Mouse (Mus musculus) B cell, adult (primary cell): ENCODE measurements around the gene Entpd7. TPM values are rescaled to one million over a fixed set of nuclear protein-coding genes. Genes with fewer than 3 reads are reported as not detected.

Source experiments
- total RNA-seq: library from RNA; stranded (reverse); gene quantifications from 4 replicates; pipeline ENCODE4 v1.2.4, GENCODE M21; 2023; ENCODE audit not compliant: inconsistent age

The Entpd7 gene
- total RNA-seq: 19.7 to 23.8 TPM (median 20.6 TPM) in 4 replicates

GRCm38 (mm10) chr19:43689419-43690246, at the start of gene Entpd7:
Entpd7 (plus strand) TSS chr19:43689672.

GRCm38 (mm10) chr19:43674730-43675524, 14.5 kb upstream of the Entpd7 start, which contains the start of gene Slc25a28:
Slc25a28 (minus strand) TSS chr19:43674881.

GRCm38 (mm10) chr19:43752489-43753225, 63.2 kb downstream of the Entpd7 start, which contains the start of the genes Cutc and Cox15:
Cutc (plus strand) TSS chr19:43752996.
Cox15 (minus strand) TSS chr19:43753000.

GRCm38 (mm10) chr19:43781980-43782379, 92.5 kb downstream of the Entpd7 start, which contains the start of gene Abcc2:
Abcc2 (plus strand) TSS chr19:43782192.

Other genes with a start within 250 kb of the Entpd7 start
- not detected in 4 replicates for gene Cnnm1, start 249.2 kb upstream of the Entpd7 start, total RNA-seq
- gene Got1, start 165.1 kb upstream of the Entpd7 start, total RNA-seq: 85.2 to 92.4 TPM (median 86.7 TPM) in 4 replicates
- gene Nkx2-3, start 77.3 kb upstream of the Entpd7 start, total RNA-seq: not detected in 4 replicates
- 64.4 to 80.6 TPM (median 75.8 TPM) in 4 replicates for gene Slc25a28, start 14.8 kb upstream of the Entpd7 start, total RNA-seq
- gene Cutc, start 63.3 kb downstream of the Entpd7 start, total RNA-seq: 15.8 to 17.9 TPM (median 16.6 TPM) in 4 replicates
- 11.7 to 19.1 TPM (median 16.8 TPM) in 4 replicates for gene Cox15, start 63.3 kb downstream of the Entpd7 start, total RNA-seq
- gene Abcc2, start 92.5 kb downstream of the Entpd7 start, total RNA-seq: not detected in 4 replicates